ENCODE assay signal across 8 mouse cellular contexts in the genomic region with DNA sequence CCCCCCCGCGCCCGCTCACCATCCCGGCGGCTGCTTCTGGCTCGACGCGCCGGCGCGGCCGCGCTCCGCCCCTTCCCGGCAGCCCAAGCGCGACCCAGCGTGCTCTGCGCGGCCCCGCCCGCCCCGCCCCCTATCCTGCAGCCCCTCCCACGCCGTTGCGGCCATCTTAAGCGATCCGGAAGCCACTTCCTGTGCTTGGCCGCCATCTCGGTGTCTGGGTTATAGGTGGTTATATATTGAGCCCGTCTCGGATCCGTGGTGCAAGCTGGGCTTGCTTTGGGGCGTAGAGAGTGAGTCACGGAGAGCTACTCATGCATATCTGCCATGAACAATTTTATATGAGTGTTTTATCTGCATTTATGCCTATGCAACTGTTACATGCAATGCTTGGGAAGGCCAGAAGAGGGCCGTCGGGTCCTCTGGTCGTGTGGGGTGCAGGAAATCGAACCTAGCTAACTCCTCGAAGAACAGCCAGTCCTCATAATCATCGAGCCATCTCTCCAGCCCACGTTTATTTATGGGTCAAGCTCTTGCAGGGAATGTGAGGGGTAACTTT. TPM values are rescaled to one million over a fixed set of nuclear protein-coding genes. Genes with fewer than 3 reads are reported as not detected.
DNase-seq lines count a peak whose midpoint lies in the region; ATAC-seq lines count a peak whose summit lies in the region.

A gene (minus strand): TSS at position 73 of the 556 bp plus-strand sequence.

- peak within 1 kb of the TSS; percentile 95 for H3K9ac ChIP-seq in heart, embryonic 13.5 days
- peak within 1 kb of the TSS; percentile 85 for H3K9ac ChIP-seq in liver, embryonic 12.5 days
- H3K9ac ChIP-seq in stomach, embryonic 15.5 days, result peak within 1 kb of the TSS; percentile 56

- peak; percentile 93 for DNase-seq in CD4-positive helper T cell, adult 2 months (ENCODE audit: low read depth, low spot score)
- DNase-seq in brain, embryonic 18.5 days (ENCODE audit: low read depth, low spot score), result peak; percentile 83
- peak; percentile 30 for DNase-seq in fat pad, adult 2 months (ENCODE audit: extremely low read depth, low read depth, low spot score)
- peak; percentile 91 for DNase-seq in kidney, postnatal 10 days
- DNase-seq in natural killer cell, adult 2 months (ENCODE audit: low spot score in 2 of 2), result peak; percentile 81 to 87

- peaks cover 34% of the 10 kb centered on the region for H3K36me3 ChIP-seq in heart, embryonic 13.5 days
- peaks cover 34% of the 10 kb centered on the region for H3K36me3 ChIP-seq in liver, embryonic 12.5 days
- peaks cover 20% of the 10 kb centered on the region for H3K36me3 ChIP-seq in stomach, embryonic 15.5 days

- no peaks in the 10 kb centered on the region for H3K9me3 ChIP-seq in heart, embryonic 13.5 days
- no peaks in the 10 kb centered on the region for H3K9me3 ChIP-seq in liver, embryonic 12.5 days (replicated peaks)
- H3K9me3 ChIP-seq in stomach, embryonic 15.5 days, result no peaks in the 10 kb centered on the region

- ATAC-seq in heart, embryonic 13.5 days (ENCODE audit: extremely low read depth, insufficient number of reproducible peaks, low FRiP score, low TSS enrichment), result peak; percentile 93
- ATAC-seq in liver, embryonic 12.5 days, result peak; percentile 92
- ATAC-seq in stomach, embryonic 15.5 days (ENCODE audit: insufficient read depth, low FRiP score, low read depth), result peak; percentile 94

- WGBS in heart, embryonic 13.5 days, result under 1% methylated on average over 35 of the region's 42 CpGs
- WGBS in liver, embryonic 12.5 days (ENCODE audit: insufficient replicate concordance), result 1% methylated on average over 37 of the region's 42 CpGs
- WGBS in stomach, embryonic 15.5 days, result under 1% methylated on average over 32 of the region's 42 CpGs

- peaks cover 22% of the 10 kb centered on the region for H3K4me1 ChIP-seq in heart, embryonic 13.5 days
- peaks cover 31% of the 10 kb centered on the region for H3K4me1 ChIP-seq in liver, embryonic 12.5 days
- peaks cover 8% of the 10 kb centered on the region for H3K4me1 ChIP-seq in stomach, embryonic 15.5 days

- H3K27me3 ChIP-seq in heart, embryonic 13.5 days (replicated peaks), result peaks cover 41% of the 10 kb centered on the region
- H3K27me3 ChIP-seq in liver, embryonic 12.5 days (replicated peaks), result peaks cover 39% of the 10 kb centered on the region
- H3K27me3 ChIP-seq in stomach, embryonic 15.5 days (replicated peaks), result peaks cover 5% of the 10 kb centered on the region

- peak within 1 kb of the TSS; percentile 79 for H3K4me2 ChIP-seq in heart, embryonic 13.5 days
- peak within 1 kb of the TSS; percentile 87 for H3K4me2 ChIP-seq in liver, embryonic 12.5 days
- H3K4me2 ChIP-seq in stomach, embryonic 15.5 days, result peak within 1 kb of the TSS; percentile 52

- peak within 1 kb of the TSS; percentile 92 for H3K27ac ChIP-seq in heart, embryonic 13.5 days (replicated peaks)
- peak within 1 kb of the TSS; percentile 85 for H3K27ac ChIP-seq in liver, embryonic 12.5 days
- peak within 1 kb of the TSS; percentile 95 for H3K27ac ChIP-seq in stomach, embryonic 15.5 days

- H3K4me3 ChIP-seq in heart, embryonic 13.5 days, result peak within 1 kb of the TSS; percentile 95
- peak within 1 kb of the TSS; percentile 84 for H3K4me3 ChIP-seq in liver, embryonic 12.5 days
- peak within 1 kb of the TSS; percentile 67 for H3K4me3 ChIP-seq in stomach, embryonic 15.5 days (replicated peaks)

RNA-seq across cellular contexts. Expression of the gene that starts here (rescaled TPM):
- polyA plus RNA-seq in heart, embryonic 13.5 days (2015; fragmentation: Nextera tagmentation; extraction: Ambion mirVana), result 875 and 1,018 TPM in 2 replicates
- polyA plus RNA-seq in liver, embryonic 12.5 days (2016; fragmentation: Nextera tagmentation; extraction: Ambion mirVana), result 588 and 602 TPM in 2 replicates
- 938 and 1,022 TPM in 2 replicates for polyA plus RNA-seq in stomach, embryonic 15.5 days (2015; fragmentation: Nextera tagmentation; extraction: Ambion mirVana)

Comparison
In these comparisons a context has a peak if more than half of its experiments do, and no peak if none do; other contexts are left out.
1. Peak in every context shown above with its lines: DNase-seq, ATAC-seq, H3K4me3 ChIP-seq and H3K27ac ChIP-seq.
2. DNase-seq: peak in every context shown above with its lines; median percentile 93 in CD4-positive helper T cell, adult 2 months; 91 in kidney, postnatal 10 days; 84 in natural killer cell, adult 2 months; 83 in brain, embryonic 18.5 days; 30 in fat pad, adult 2 months.